7 mouse cellular contexts compared by ENCODE assay signal in genomic region chr9:47368015-47368901, GRCm38 (mm10).
DNase-seq lines count a peak whose midpoint lies in the region; ATAC-seq lines count a peak whose summit lies in the region.

No protein-coding gene starts in this region.

- no peaks in the 10 kb centered on the region for H3K36me3 ChIP-seq in lung, embryonic 16.5 days (ENCODE audit: control insufficient read depth, insufficient read depth, low read length)
- no peaks in the 10 kb centered on the region for H3K36me3 ChIP-seq in embryonic facial prominence, embryonic 12.5 days
- no peaks in the 10 kb centered on the region for H3K36me3 ChIP-seq in limb, embryonic 12.5 days
- no peaks in the 10 kb centered on the region for H3K36me3 ChIP-seq in stomach, embryonic 16.5 days (ENCODE audit: control insufficient read depth, insufficient read depth, low read length)

- peaks cover 13% of the 10 kb centered on the region for H3K27me3 ChIP-seq in lung, embryonic 16.5 days (ENCODE audit: control insufficient read depth, insufficient read depth, low read depth, low read length)
- H3K27me3 ChIP-seq in embryonic facial prominence, embryonic 12.5 days: 0 out of 2 replicates have a peak, but pooled peaks cover 10% of the 10 kb centered on the region
- peaks cover 33% of the 10 kb centered on the region for H3K27me3 ChIP-seq in limb, embryonic 12.5 days
- peaks cover 6% of the 10 kb centered on the region; the same call in 1 of the 2 replicates for H3K27me3 ChIP-seq in stomach, embryonic 16.5 days (ENCODE audit: control insufficient read depth, insufficient read depth, low read length)

- peak overlapping the region; percentile 49 for H3K4me2 ChIP-seq in lung, embryonic 16.5 days (ENCODE audit: low read depth, low read length)
- H3K4me2 ChIP-seq in embryonic facial prominence, embryonic 12.5 days (replicated peaks): peak overlapping the region; percentile 69
- H3K4me2 ChIP-seq in limb, embryonic 12.5 days: peak overlapping the region; percentile 66
- H3K4me2 ChIP-seq in stomach, embryonic 16.5 days (ENCODE audit: low read depth, low read length): peak overlapping the region; percentile 50

- WGBS in lung, embryonic 16.5 days: 10% methylated on average over 29 of the region's 31 CpGs
- WGBS in embryonic facial prominence, embryonic 12.5 days: 2% methylated on average over 30 of the region's 31 CpGs
- 4% methylated on average over 31 of the region's 31 CpGs for WGBS in limb, embryonic 12.5 days
- WGBS in stomach, embryonic 16.5 days: 11% methylated on average over 26 of the region's 31 CpGs

- peaks cover 16% of the 10 kb centered on the region for H3K4me1 ChIP-seq in lung, embryonic 16.5 days (replicated peaks; ENCODE audit: control insufficient read depth, insufficient read depth, low read length)
- H3K4me1 ChIP-seq in embryonic facial prominence, embryonic 12.5 days: peaks cover 27% of the 10 kb centered on the region
- H3K4me1 ChIP-seq in limb, embryonic 12.5 days (replicated peaks): peaks cover 30% of the 10 kb centered on the region
- H3K4me1 ChIP-seq in stomach, embryonic 16.5 days (ENCODE audit: control insufficient read depth, insufficient read depth, low read length): no peaks in the 10 kb centered on the region

- no peak for DNase-seq in lung, postnatal 14 days
- DNase-seq in thymus, postnatal 0 days (ENCODE audit: low spot score): no peak
- DNase-seq in adrenal gland, postnatal 25 days: no peak

- H3K9ac ChIP-seq in lung, embryonic 16.5 days (ENCODE audit: low read length): peak overlapping the region; percentile 1; the same call in 1 of the 2 replicates
- H3K9ac ChIP-seq in embryonic facial prominence, embryonic 12.5 days: 0 out of 2 replicates have a peak overlapping the region, but pooled peaks have one; percentile 19
- H3K9ac ChIP-seq in limb, embryonic 12.5 days (replicated peaks): peak overlapping the region; percentile 47
- H3K9ac ChIP-seq in stomach, embryonic 16.5 days (ENCODE audit: low read length): peak overlapping the region; percentile 27

- 0 out of 2 replicates have a peak, but pooled peaks have one; percentile 6 for ATAC-seq in lung, embryonic 16.5 days (ENCODE audit: low read depth)
- peak; percentile 57 for ATAC-seq in embryonic facial prominence, embryonic 12.5 days (ENCODE audit: insufficient number of reproducible peaks, insufficient read depth, low FRiP score, low TSS enrichment)
- ATAC-seq in limb, embryonic 12.5 days (ENCODE audit: insufficient number of reproducible peaks, insufficient read depth, low FRiP score, low TSS enrichment, low read depth): peak; percentile 27; the same call in 1 of the 2 replicates
- peak; percentile 58; the same call in 1 of the 2 replicates for ATAC-seq in stomach, embryonic 16.5 days (ENCODE audit: insufficient read depth, low FRiP score)

- H3K27ac ChIP-seq in lung, embryonic 16.5 days (ENCODE audit: low read length): no peak overlapping the region
- H3K27ac ChIP-seq in embryonic facial prominence, embryonic 12.5 days: 0 out of 2 replicates have a peak overlapping the region, but pooled peaks have one; percentile 17
- H3K27ac ChIP-seq in limb, embryonic 12.5 days: peak overlapping the region; percentile 62; the same call in 1 of the 2 replicates
- no peak overlapping the region for H3K27ac ChIP-seq in stomach, embryonic 16.5 days (ENCODE audit: low read length)

- no peaks in the 10 kb centered on the region for H3K9me3 ChIP-seq in lung, embryonic 16.5 days (ENCODE audit: control insufficient read depth, low read length)
- no peaks in the 10 kb centered on the region for H3K9me3 ChIP-seq in embryonic facial prominence, embryonic 12.5 days
- H3K9me3 ChIP-seq in limb, embryonic 12.5 days: no peaks in the 10 kb centered on the region
- H3K9me3 ChIP-seq in stomach, embryonic 16.5 days (replicated peaks; ENCODE audit: control insufficient read depth, low read length): no peaks in the 10 kb centered on the region

- peak overlapping the region; percentile 2; the same call in 1 of the 2 replicates for H3K4me3 ChIP-seq in lung, embryonic 16.5 days (ENCODE audit: low read length)
- H3K4me3 ChIP-seq in embryonic facial prominence, embryonic 12.5 days: peak overlapping the region; percentile 27
- H3K4me3 ChIP-seq in limb, embryonic 12.5 days (replicated peaks): peak overlapping the region; percentile 35
- H3K4me3 ChIP-seq in stomach, embryonic 16.5 days (replicated peaks; ENCODE audit: low read length): peak overlapping the region; percentile 26

Comparison
In these comparisons a context has a peak if more than half of its experiments do, and no peak if none do; other contexts are left out.
1. ATAC-seq: peak in every context shown above with its lines; median percentile 58 in stomach, embryonic 16.5 days; 57 in embryonic facial prominence, embryonic 12.5 days; 27 in limb, embryonic 12.5 days; 6 in lung, embryonic 16.5 days.
2. H3K27ac ChIP-seq: peak in embryonic facial prominence, embryonic 12.5 days (single experiment) and limb, embryonic 12.5 days (single experiment); none in lung, embryonic 16.5 days (single experiment) and stomach, embryonic 16.5 days (single experiment).
3. Peak in every context shown above with its lines, with median percentiles within 50 percentile points of each other: H3K4me2 ChIP-seq, H3K4me3 ChIP-seq and H3K9ac ChIP-seq.